Mouse (Mus musculus) liver, adult 2 months (tissue): Measurements from ENCODE around the gene Cep57l1. TPM values are rescaled to one million over a fixed set of nuclear protein-coding genes. Genes with fewer than 3 reads are reported as not detected.

Experiments used
- DNase-seq: peaks from one replicate; pipeline ENCODE4 v3.0.0-alpha.2; 2011; ENCODE audit warnings: low read depth, low spot score; ENCODE audit errors: extremely low read depth
- H3K27ac ChIP-seq: fragments of 200-500 bp; replicated peaks from 2 replicates; pipeline ENCODE4 v1.5.1; 2012; ENCODE audit warnings: low read depth, mild to moderate bottlenecking, control low read depth, inconsistent platforms, low read length; ENCODE audit not compliant: insufficient read depth
- H3K27me3 ChIP-seq: fragments of 200-500 bp; 2 replicates; pipeline ENCODE4 v1.6.1; 2012; ENCODE audit warnings: mild to moderate bottlenecking, moderate library complexity, low read length, inconsistent platforms; ENCODE audit not compliant: control insufficient read depth, insufficient read depth
- H3K36me3 ChIP-seq: fragments of 200-500 bp; 2 replicates; pipeline ENCODE4 v1.6.1; 2012; ENCODE audit warnings: low read length, inconsistent platforms; ENCODE audit not compliant: control insufficient read depth, insufficient read depth
- H3K4me1 ChIP-seq: fragments of 200-500 bp; 2 replicates; pipeline ENCODE4 v1.6.1; 2011; ENCODE audit warnings: low read length; ENCODE audit not compliant: control insufficient read depth, insufficient read depth
- H3K4me3 ChIP-seq: fragments of 200-500 bp; 2 replicates; pipeline ENCODE4 v1.5.1; 2011; ENCODE audit warnings: low read depth, mild to moderate bottlenecking, control low read depth, low read length, moderate library complexity; ENCODE audit not compliant: insufficient read depth
- H3K79me2 ChIP-seq: fragments of 200-500 bp; 2 replicates; pipeline ENCODE4 v1.6.1; 2012; ENCODE audit warnings: inconsistent platforms, mild to moderate bottlenecking, low read length, moderate library complexity; ENCODE audit not compliant: control insufficient read depth, insufficient read depth
- H3K9ac ChIP-seq: fragments of 200-500 bp; 2 replicates; pipeline ENCODE4 v1.6.1; 2012; ENCODE audit warnings: low read depth, mild to moderate bottlenecking, control low read depth, inconsistent platforms, low read length
- CTCF ChIP-seq: fragments of 200-500 bp; IDR thresholded peaks from 2 replicates; pipeline ENCODE4 v1.5.1; 2011; ENCODE audit warnings: low read depth, low read length, control low read depth
- POLR2A ChIP-seq: fragments of 200-500 bp; IDR thresholded peaks from 2 replicates; pipeline ENCODE4 v1.6.1; 2011; ENCODE audit warnings: low read length, control low read depth; ENCODE audit not compliant: insufficient read depth; ENCODE audit errors: extremely low read depth
- WGBS: fragments of 180-500 bp; shearing (Covaris S2); methylation state at CpG from one replicate; pipeline ENCODE4 v1.1.7; 2018; 5-methylcytosine and 5-hydroxymethylcytosine counted together
- polyA plus RNA-seq: library from polyadenylated mRNA; depleted of rRNA; stranded (reverse); fragments of >200 nt; gene quantifications from 2 replicates; pipeline ENCODE4 v1.2.3, GENCODE M21; 2012
- total RNA-seq: library from RNA; depleted of rRNA; stranded (reverse); fragments of >200 nt; gene quantifications from 2 replicates; pipeline ENCODE4 v1.2.3, GENCODE M21; 2014

Cep57l1 gene
- total and polyA plus RNA-seq, 2 experiments: 0.82 to 9.2 TPM

- 96% methylated on average over 6 of the region's 6 CpGs for WGBS
- Histone ChIP-seq H3K27me3 (no peaks in the 10 kb centered on the region), H3K4me1 (peaks cover 7% of the 10 kb centered on the region), H3K4me3 (no peak overlapping the region), H3K36me3 (no peaks in the 10 kb centered on the region), H3K79me2 (peaks cover 22% of the 10 kb centered on the region), H3K9ac (no peak overlapping the region), H3K27ac (no peak overlapping the region)
- TF ChIP-seq CTCF (no peak), POLR2A (no peak)
- no peak for DNase-seq
These were observed 4.7 kb upstream of the Cep57l1 start for GRCm38 (mm10) chr10:41814305-41814853.

- Histone ChIP-seq H3K79me2 (peaks cover 20% of the 10 kb centered on the region), H3K4me3 (no peak overlapping the region), H3K9ac (no peak overlapping the region), H3K4me1 (peaks cover 7% of the 10 kb centered on the region), H3K27ac (no peak overlapping the region), H3K36me3 (no peaks in the 10 kb centered on the region), H3K27me3 (no peaks in the 10 kb centered on the region)
- no peak for TF ChIP-seq POLR2A
- no peak for TF ChIP-seq CTCF
- no peak for DNase-seq
- WGBS: 84% methylated on average over 6 of the region's 6 CpGs
These were observed 2.9 kb upstream of the Cep57l1 start for GRCm38 (mm10) chr10:41812566-41812965.

GRCm38 (mm10) chr10:41810564-41811455, 1.1 kb upstream of the Cep57l1 start:
- Histone ChIP-seq H3K79me2 (peaks cover 20% of the 10 kb centered on the region), H3K4me3 (peak overlapping the region; percentile 83), H3K9ac (peak overlapping the region; percentile 24), H3K36me3 (no peaks in the 10 kb centered on the region), H3K27ac (peak overlapping the region; percentile 96), H3K4me1 (peaks cover 9% of the 10 kb centered on the region), H3K27me3 (no peaks in the 10 kb centered on the region)
- peak; percentile 91 for DNase-seq
- WGBS: under 1% methylated on average over 36 of the region's 36 CpGs
- TF ChIP-seq POLR2A (no peak), CTCF (no peak)

GRCm38 (mm10) chr10:41809080-41809770, 446 bp downstream of the Cep57l1 start:
- Histone ChIP-seq H3K36me3 (no peaks in the 10 kb centered on the region), H3K4me3 (peak overlapping the region; percentile 83), H3K27ac (peak overlapping the region; percentile 85), H3K4me1 (peaks cover 12% of the 10 kb centered on the region), H3K9ac (peak overlapping the region; percentile 72), H3K79me2 (peaks cover 14% of the 10 kb centered on the region), H3K27me3 (no peaks in the 10 kb centered on the region)
- DNase-seq: peak; percentile 91
- TF ChIP-seq CTCF: no peak
- no peak for TF ChIP-seq POLR2A
- WGBS: 2% methylated on average over 25 of the region's 25 CpGs

- no peaks in the 10 kb centered on the region for H3K27me3 ChIP-seq
- peak overlapping the region; percentile 64 for H3K27ac ChIP-seq
- H3K36me3 ChIP-seq: peaks cover 7% of the 10 kb centered on the region; the same call in 1 of the 2 replicates
- H3K4me3 ChIP-seq: no peak overlapping the region
- TF ChIP-seq POLR2A (no peak), CTCF (no peak)
- H3K9ac ChIP-seq: no peak overlapping the region
- peak; percentile 83 for DNase-seq
- WGBS: 52% methylated on average over 2 of the region's 2 CpGs
- H3K4me1 ChIP-seq: peaks cover 6% of the 10 kb centered on the region
- no peaks in the 10 kb centered on the region; the same call in 1 of the 2 replicates for H3K79me2 ChIP-seq
These were observed 3.8 kb downstream of the Cep57l1 start for GRCm38 (mm10) chr10:41805729-41806355.
